Mouse (Mus musculus) ES-E14 (cell line): ENCODE results near the gene 9130213A22Rik. TPM values are rescaled to one million over a fixed set of nuclear protein-coding genes. Genes with fewer than 3 reads are reported as not detected.

Source experiments
- DNase-seq: peaks from one replicate; pipeline ENCODE4 v3.0.0-alpha.2; 2013; ENCODE audit warnings: low read depth, low spot score
- H3K27ac ChIP-seq: 2 replicates; pipeline ENCODE4 v1.5.1; 2012; ENCODE audit warnings: low read depth, mild to moderate bottlenecking, low read length, moderate library complexity, mixed read lengths; ENCODE audit not compliant: poor library complexity, insufficient read depth, severe bottlenecking
- H3K36me3 ChIP-seq: 2 replicates; pipeline ENCODE4 v1.6.1; 2012; ENCODE audit warnings: mild to moderate bottlenecking, low read length, moderate library complexity, mixed read lengths; ENCODE audit not compliant: control insufficient read depth, poor library complexity, insufficient read depth, severe bottlenecking
- H3K4me1 ChIP-seq, 2 experiments: fragments of 150-350 bp in 1 of 2; sonication (generic) in 1 of 2; 2 replicates each; pipeline ENCODE4 v1.6.1; 2012; ENCODE audit warnings: low read length in 2 of 2, mild to moderate bottlenecking in 1 of 2, mixed read lengths in 1 of 2; ENCODE audit not compliant: control insufficient read depth in 2 of 2, insufficient read depth in 2 of 2, poor library complexity in 1 of 2
- H3K4me3 ChIP-seq, 2 experiments: fragments of 150-350 bp in 1 of 2; sonication (generic) in 1 of 2; 2 replicates each; pipeline ENCODE4 v1.5.1; 2012; ENCODE audit warnings: low read length in 2 of 2, low read depth in 1 of 2, mild to moderate bottlenecking in 1 of 2, mixed read lengths in 1 of 2; ENCODE audit not compliant: insufficient read depth in 1 of 2, poor library complexity in 1 of 2, severe bottlenecking in 1 of 2
- H3K9ac ChIP-seq: 2 replicates; pipeline ENCODE4 v1.6.1; 2012; ENCODE audit warnings: low read depth, mild to moderate bottlenecking, low read length, mixed read lengths; ENCODE audit not compliant: poor library complexity, insufficient read depth, severe bottlenecking
- H3K9me3 ChIP-seq: fragments of 150-350 bp; sonication (generic); 2 replicates; pipeline ENCODE4 v1.6.1; 2012; ENCODE audit warnings: low read depth, mild to moderate bottlenecking, low read length; ENCODE audit not compliant: control insufficient read depth, insufficient read depth
- CHD2 ChIP-seq: IDR thresholded peaks from 2 replicates; pipeline ENCODE4 v1.6.1; 2014; ENCODE audit warnings: mild to moderate bottlenecking, low read depth, low read length, inconsistent platforms
- HCFC1 ChIP-seq: IDR thresholded peaks from 2 replicates; pipeline ENCODE4 v1.6.1; 2012; ENCODE audit warnings: low read length, inconsistent platforms, borderline replicate concordance; ENCODE audit not compliant: insufficient read depth
- MAFK ChIP-seq: IDR thresholded peaks from 2 replicates; pipeline ENCODE4 v1.6.1; 2014; ENCODE audit warnings: mild to moderate bottlenecking, low read depth, low read length, inconsistent platforms; ENCODE audit not compliant: insufficient read depth
- ZC3H11A ChIP-seq: IDR thresholded peaks from 2 replicates; pipeline ENCODE4 v1.6.1; 2012; ENCODE audit warnings: low read depth, mild to moderate bottlenecking, inconsistent platforms, low read length, borderline replicate concordance
- ZNF384 ChIP-seq: IDR thresholded peaks from 2 replicates; pipeline ENCODE4 v1.6.1; 2012; ENCODE audit warnings: low read depth, low read length, inconsistent platforms
- in situ Hi-C, 2 experiments: fragments of 600-800 bp; cut with MboI; formaldehyde crosslinking; loops; one replicate each; pipeline ENCODE4 v1.15.1; 2025; ENCODE audit warnings: low sequenced_read_pairs in 2 of 2, inconsistent platforms in 1 of 2; ENCODE audit not compliant: unreplicated experiment in 2 of 2
- total RNA-seq: library from RNA; depleted of rRNA; stranded (reverse); fragments of 300-350 nt; gene quantifications from 2 replicates; pipeline ENCODE4 v1.2.3, GENCODE M21; 2012

The 9130213A22Rik gene
- total RNA-seq, 1 experiment: not detected

GRCm38 (mm10) chr11:69107676-69108075 lies 14.7 kb downstream of the 9130213A22Rik start:
- no peak for TF ChIP-seq HCFC1
- TF ChIP-seq ZNF384: no peak
- no peak for TF ChIP-seq ZC3H11A
- TF ChIP-seq CHD2: no peak
- TF ChIP-seq MAFK: no peak
- no peak overlapping the region for H3K4me3 ChIP-seq
- peaks cover 2 to 7% of the 10 kb centered on the region in 2 experiments; a peak in 1 of 4 replicates for H3K4me1 ChIP-seq
- H3K9me3 ChIP-seq: no peaks in the 10 kb centered on the region
- H3K9ac ChIP-seq: no peak overlapping the region
- no peak for DNase-seq
- in situ Hi-C loops: no loop called here
- H3K36me3 ChIP-seq: peaks cover 43% of the 10 kb centered on the region
- H3K27ac ChIP-seq: no peak overlapping the region

- H3K4me1 ChIP-seq: peaks cover 2 to 7% of the 10 kb centered on the region in 2 experiments; a peak in 1 of 4 replicates
- H3K4me3 ChIP-seq: no peak overlapping the region
- DNase-seq: no peak
- no peaks in the 10 kb centered on the region for H3K9me3 ChIP-seq
- H3K9ac ChIP-seq: no peak overlapping the region
- no peak overlapping the region for H3K27ac ChIP-seq
- TF ChIP-seq CHD2 (no peak), ZNF384 (no peak), ZC3H11A (no peak), HCFC1 (no peak), MAFK (no peak)
- in situ Hi-C loops: no loop called here
- peaks cover 52% of the 10 kb centered on the region for H3K36me3 ChIP-seq
Observed at GRCm38 (mm10) chr11:69106842-69107241, 15.5 kb downstream of the 9130213A22Rik start.

GRCm38 (mm10) chr11:69106299-69106698 lies 16.1 kb downstream of the 9130213A22Rik start:
- in situ Hi-C loops: no loop called here
- no peak for DNase-seq
- TF ChIP-seq HCFC1 (no peak), ZNF384 (no peak), ZC3H11A (no peak), CHD2 (no peak), MAFK (no peak)
- Histone ChIP-seq H3K4me3 (no peak overlapping the region), H3K9me3 (no peaks in the 10 kb centered on the region), H3K4me1 (peaks cover 2 to 7% of the 10 kb centered on the region in 2 experiments; a peak in 1 of 4 replicates), H3K27ac (no peak overlapping the region), H3K9ac (no peak overlapping the region), H3K36me3 (peaks cover 57% of the 10 kb centered on the region)

GRCm38 (mm10) chr11:69105796-69106195 lies 16.6 kb downstream of the 9130213A22Rik start:
- peaks cover 2 to 7% of the 10 kb centered on the region in 2 experiments; a peak in 1 of 4 replicates for H3K4me1 ChIP-seq
- no peak overlapping the region for H3K9ac ChIP-seq
- H3K36me3 ChIP-seq: peaks cover 62% of the 10 kb centered on the region
- no peak for DNase-seq
- H3K27ac ChIP-seq: no peak overlapping the region
- TF ChIP-seq CHD2 (no peak), ZNF384 (no peak), ZC3H11A (no peak), MAFK (no peak), HCFC1 (no peak)
- in situ Hi-C loops: no loop called here
- no peaks in the 10 kb centered on the region for H3K9me3 ChIP-seq
- no peak overlapping the region for H3K4me3 ChIP-seq

DNA sequence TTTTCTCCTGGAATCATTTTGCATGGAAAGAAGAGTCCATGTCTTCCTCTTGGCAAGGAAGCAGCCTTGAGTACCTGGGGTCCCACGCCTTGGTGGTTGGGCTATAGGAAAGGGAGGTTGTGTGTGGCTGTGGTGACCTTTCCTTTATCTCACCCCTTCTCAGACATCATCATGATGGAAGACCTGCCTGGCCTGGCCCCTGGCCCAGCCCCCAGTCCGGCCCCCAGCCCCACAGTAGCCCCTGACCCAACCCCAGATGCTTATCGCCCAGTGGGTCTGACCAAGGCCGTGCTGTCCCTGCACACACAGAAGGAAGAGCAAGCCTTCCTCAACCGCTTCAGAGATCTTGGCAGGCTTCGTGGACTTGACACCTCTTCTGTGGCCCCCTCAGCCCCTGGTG lies 17.2 kb downstream of the 9130213A22Rik start:
- Histone ChIP-seq H3K36me3 (peaks cover 65% of the 10 kb centered on the region), H3K9me3 (no peaks in the 10 kb centered on the region), H3K9ac (no peak overlapping the region), H3K27ac (no peak overlapping the region), H3K4me1 (peaks cover 2 to 7% of the 10 kb centered on the region in 2 experiments; a peak in 1 of 4 replicates), H3K4me3 (no peak overlapping the region)
- in situ Hi-C loops: no loop called here
- DNase-seq: no peak
- no peak for TF ChIP-seq MAFK
- TF ChIP-seq ZC3H11A: no peak
- TF ChIP-seq ZNF384: no peak
